Mouse (Mus musculus) megakaryocyte progenitor cell, adult 5-6 weeks (primary cell): ENCODE data around the gene Tcte3. TPM values are rescaled to one million over a fixed set of nuclear protein-coding genes. Genes with fewer than 3 reads are reported as not detected.
"Not testable (repeated sequence)": the region's sequence is repeated elsewhere in the genome, so short reads cannot be mapped to it uniquely, and the experiment has no call there.

Experiments used
- ATAC-seq: replicated peaks from 2 replicates; pipeline ENCODE4 v1.8.0; 2016; ENCODE audit warnings: mild to moderate bottlenecking, moderate TSS enrichment, inconsistent platforms; ENCODE audit not compliant: poor library complexity
- total RNA-seq, 2 experiments: library from RNA; stranded (forward) in 1 of 2; stranded (reverse) in 1 of 2; fragments of 157-497, 149-512 nt in 1 of 2; fragments of 200-1000 nt in 1 of 2; gene quantifications; 2 replicates each; pipeline versions ENCODE4 v1.2.3 to v1.2.4; 2015 to 2017

Gene Tcte3
- total RNA-seq (2015): 1.0 and 1.9 TPM in 2 replicates
- 0.33 TPM in 1 of 2 replicates, not detected in the other for total RNA-seq (2017)

DNA sequence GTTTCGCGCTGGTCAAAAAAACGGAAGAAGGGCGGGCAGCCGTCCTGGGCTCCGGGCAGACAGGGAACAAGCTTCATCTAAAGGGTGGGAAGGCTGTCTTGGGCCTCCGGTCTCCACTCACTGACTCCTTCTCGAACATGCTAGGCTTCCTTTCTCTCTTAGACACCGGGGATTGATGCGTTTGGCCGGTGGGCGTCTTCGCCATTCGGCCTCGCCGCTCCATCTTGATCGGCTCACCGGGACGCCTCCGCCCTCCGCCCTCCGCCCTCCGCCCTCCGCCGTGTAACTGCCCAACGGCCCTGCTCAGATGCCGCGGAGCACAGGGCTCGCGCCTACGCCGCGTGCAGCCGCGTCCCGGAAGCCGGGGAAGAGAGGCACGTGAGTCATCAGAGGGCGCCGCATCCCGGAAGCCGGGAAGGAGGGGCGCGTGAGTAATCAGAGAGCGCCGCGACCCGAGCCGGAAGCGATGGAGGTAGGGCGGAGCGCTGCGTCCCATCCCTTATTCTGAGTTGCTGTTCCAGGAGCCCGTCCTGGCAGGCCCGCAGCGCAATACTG lies at the start of gene Tcte3, which contains the start of the genes Ermard and Gm3448:
Gene Tcte3 (minus strand): TSS at position 314 of the 555 bp plus-strand sequence.
Gene Ermard (plus strand): TSS at position 34 of the 555 bp plus-strand sequence.
Gene Gm3448 (minus strand): TSS at position 363 of the 555 bp plus-strand sequence.
- peak; percentile 92 for ATAC-seq

DNA sequence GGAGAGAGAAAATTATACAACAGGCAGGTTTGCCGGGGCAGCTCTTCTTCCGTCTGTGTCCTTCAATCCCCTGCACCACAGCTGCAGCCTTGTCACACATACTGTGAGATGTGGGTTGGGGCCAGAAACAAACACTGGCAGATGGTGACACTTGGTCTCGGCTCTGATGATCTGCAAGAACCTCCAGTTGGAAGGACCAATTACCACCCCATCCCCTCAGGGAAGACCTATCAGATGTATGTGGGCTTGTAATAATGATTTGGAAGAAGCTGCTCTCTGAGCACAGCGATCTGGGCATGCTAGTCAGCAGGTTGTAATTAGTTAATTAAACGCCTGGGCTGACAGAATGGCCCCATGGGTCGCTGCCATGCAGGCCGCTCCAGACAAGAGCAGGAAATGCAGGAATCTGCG lies 47.3 kb upstream of the Tcte3 start:
- no peak for ATAC-seq

- ATAC-seq: no peak
Observed at GRCm38 (mm10) chr17:15088166-15088565, 46.9 kb upstream of the Tcte3 start.

GRCm38 (mm10) chr17:15085006-15085405 lies 43.7 kb upstream of the Tcte3 start:
- ATAC-seq: no peak

GRCm38 (mm10) chr17:15084226-15084848 lies 43.0 kb upstream of the Tcte3 start:
- ATAC-seq: peak; percentile 94

DNA sequence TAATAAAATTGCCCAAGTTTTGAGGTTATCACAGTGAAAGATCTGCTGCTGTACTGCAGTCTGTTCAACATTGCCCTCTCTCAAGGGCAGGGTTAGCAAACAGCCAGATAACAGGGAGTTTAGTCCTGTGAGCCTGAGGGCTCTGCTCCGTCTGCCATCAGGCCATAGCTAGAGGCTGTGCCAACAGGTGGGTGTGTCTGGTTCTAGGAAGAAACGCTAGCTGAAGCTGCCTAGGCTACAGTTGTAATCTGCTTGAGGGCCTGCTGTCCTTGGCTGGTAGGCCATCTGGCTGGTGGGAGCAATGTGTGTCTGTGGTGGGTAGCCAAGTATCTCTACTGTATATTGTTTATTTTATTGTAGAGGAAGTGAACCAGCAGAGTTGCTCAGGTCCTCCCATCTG lies 36.2 kb upstream of the Tcte3 start:
- peak; percentile 93 for ATAC-seq

GRCm38 (mm10) chr17:15075033-15075432 lies 33.7 kb upstream of the Tcte3 start:
- ATAC-seq: no peak

GRCm38 (mm10) chr17:15072211-15072610 lies 30.9 kb upstream of the Tcte3 start:
- ATAC-seq: no peak

GRCm38 (mm10) chr17:15069124-15069523 lies 27.8 kb upstream of the Tcte3 start:
- ATAC-seq: no peak

DNA sequence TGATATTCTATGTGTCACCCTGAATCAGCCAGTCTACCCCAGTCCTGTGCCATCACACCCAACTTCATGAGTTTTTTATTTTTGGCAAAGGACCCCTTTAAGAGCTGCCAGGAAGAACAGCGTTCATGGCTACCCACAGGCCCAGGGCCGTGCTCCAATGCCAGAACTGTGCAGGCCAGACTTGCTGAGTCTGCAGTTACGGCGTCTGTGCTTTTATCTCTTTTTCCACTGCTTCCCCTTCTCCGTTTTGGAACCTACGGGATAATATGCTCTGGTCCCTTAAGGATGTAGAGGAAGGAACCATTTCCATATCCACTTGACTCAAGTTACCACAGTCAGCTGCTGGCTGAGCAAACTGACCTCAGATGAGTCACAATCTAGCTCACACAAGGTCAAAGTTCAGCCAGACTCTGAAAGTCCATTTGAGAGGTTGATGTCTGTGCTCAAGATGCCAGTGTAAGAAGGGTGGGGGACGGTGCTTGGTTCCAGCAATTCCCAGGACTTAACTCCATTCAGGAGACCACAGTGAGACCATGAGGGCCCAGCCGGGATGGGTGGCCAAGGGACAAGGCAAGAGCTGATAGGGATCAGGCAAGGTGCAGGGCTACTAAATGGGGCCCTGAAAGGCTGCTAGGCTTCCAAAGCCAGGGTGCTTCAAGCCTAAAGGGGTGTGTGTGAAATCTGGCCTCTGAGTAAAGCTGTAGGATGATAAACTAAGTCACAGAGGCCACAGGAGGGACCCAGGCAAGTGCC lies 26.9 kb upstream of the Tcte3 start:
- ATAC-seq: no peak

GRCm38 (mm10) chr17:15066911-15067310 lies 25.6 kb upstream of the Tcte3 start:
- ATAC-seq: no peak

DNA sequence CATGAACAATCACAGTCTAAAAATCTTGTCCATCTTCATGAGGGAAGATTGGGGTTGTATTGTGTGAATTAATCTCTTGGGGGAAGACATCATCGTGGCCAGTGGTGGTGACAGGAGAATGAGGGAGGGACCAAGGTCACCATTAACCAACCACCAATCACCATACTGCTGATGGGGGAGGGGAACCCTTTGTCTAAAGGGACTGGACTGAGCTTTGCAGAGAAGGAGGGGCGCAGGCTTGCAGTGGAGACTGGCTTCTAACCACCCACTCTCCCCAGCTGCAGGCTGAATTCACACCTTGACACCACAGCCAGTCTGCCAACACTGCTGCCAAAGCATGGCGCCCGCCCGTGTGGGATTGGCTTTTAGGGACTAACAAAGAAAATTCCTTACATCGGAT lies 24.8 kb upstream of the Tcte3 start:
- no peak for ATAC-seq

GRCm38 (mm10) chr17:15065391-15066024 lies 24.2 kb upstream of the Tcte3 start:
- ATAC-seq: peak; percentile 88

DNA sequence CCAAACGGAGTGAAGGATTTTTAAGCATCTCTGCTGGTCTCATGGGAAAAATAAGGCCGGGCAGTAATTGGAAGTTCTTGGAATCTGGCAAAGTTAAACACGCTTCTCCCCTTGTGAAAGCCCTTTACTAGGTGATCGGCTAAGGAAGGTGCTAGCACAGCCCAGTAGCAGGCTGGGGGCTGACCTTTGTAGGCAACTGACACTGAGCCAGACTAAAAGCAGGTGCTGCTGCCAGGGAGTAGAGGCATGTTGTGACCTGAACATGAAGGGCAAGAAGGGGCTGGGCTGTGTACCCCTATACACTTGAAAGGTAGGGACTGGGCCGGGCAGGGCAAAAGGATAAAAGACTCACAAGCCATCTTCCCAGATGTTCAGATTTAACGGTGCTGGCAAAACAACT lies 19.1 kb upstream of the Tcte3 start:
- ATAC-seq: no peak

GRCm38 (mm10) chr17:15059646-15060045 lies 18.4 kb upstream of the Tcte3 start:
- no peak for ATAC-seq

GRCm38 (mm10) chr17:15058161-15058591 lies 16.9 kb upstream of the Tcte3 start:
- ATAC-seq: no peak

DNA sequence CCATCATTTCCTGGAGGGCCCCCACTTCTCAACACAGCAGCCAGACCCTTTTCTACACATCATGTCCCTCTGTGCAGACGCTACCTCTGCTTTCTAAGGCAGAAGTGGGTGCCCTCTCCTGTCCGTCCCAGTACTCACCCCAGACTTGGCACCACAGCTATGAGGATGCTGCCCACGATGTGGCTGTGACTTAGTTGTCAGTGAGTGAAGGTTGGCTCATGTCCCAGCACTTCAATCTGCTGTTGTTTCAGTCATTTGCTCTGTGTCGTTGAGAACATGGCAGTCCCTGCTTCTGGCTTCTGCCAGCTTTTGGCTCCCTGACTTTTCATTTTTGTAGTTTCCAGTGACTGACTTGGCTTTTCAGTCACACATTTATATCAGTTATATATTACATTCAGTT lies 14.6 kb upstream of the Tcte3 start:
- ATAC-seq: no peak

- ATAC-seq: not testable (repeated sequence)
Observed at GRCm38 (mm10) chr17:15053829-15054200, 12.5 kb upstream of the Tcte3 start.

GRCm38 (mm10) chr17:15053183-15053828 lies 12.0 kb upstream of the Tcte3 start:
- peak; percentile 63 for ATAC-seq

GRCm38 (mm10) chr17:15052766-15053165 lies 11.5 kb upstream of the Tcte3 start:
- ATAC-seq: peak; percentile 94

DNA sequence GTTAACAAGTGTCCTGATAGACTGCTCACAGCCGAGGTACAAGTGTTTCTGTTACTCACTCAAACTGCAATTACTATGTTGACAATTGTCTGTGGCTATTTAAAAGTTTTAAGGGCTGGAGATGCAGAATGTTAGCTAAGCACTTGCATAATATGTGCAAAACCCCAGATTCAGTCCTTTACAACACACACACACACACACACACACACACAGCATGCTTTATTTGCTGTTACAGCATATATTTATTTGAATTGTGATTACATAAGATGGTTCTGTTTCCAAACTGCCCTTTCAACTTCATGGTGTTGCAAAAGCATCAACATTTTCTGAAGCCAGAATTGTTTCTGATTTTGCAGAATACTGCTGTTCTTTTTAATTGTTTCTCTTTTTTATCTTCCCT lies 9.1 kb upstream of the Tcte3 start:
- ATAC-seq: peak; percentile 30; the same call in 1 of the 2 replicates
